Mouse (Mus musculus) B cell, adult 67 days (primary cell): Measurements from ENCODE around the gene C330021F23Rik. TPM values are rescaled to one million over a fixed set of nuclear protein-coding genes. Genes with fewer than 3 reads are reported as not detected.

Experiments used
- total RNA-seq, 2 experiments: library from RNA; stranded (reverse); gene quantifications; 4 replicates each; pipeline ENCODE4 v1.2.4; 2023

Gene C330021F23Rik
- total RNA-seq: not detected

GRCm38 (mm10) chr8:3567641-3568371 is at the start of gene C330021F23Rik:
TSS of gene C330021F23Rik (plus strand) at chr8:3567990.

DNA sequence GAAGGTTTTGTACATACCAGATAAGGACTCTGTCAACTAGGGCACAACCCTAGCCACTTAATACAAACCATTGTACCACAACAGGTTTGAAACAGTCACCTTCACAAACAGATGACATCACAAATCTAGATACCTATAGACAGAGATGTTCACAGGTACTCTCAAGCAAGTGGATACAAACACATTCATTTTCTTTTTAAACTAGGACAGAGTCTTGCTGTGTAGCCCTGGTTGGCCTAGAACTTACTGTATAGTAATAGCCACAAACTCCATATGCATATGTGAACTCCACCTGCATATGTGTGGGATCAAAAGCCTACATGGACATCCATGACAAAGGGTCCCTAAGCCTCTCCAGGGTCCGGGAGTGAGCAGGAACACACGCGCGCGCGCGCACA is 19.2 kb downstream of the C330021F23Rik start, which contains the start of gene Camsap3:
Gene Camsap3 (plus strand): TSS at position 301 of the 398 bp plus-strand sequence.

GRCm38 (mm10) chr8:3621199-3621970 is 53.6 kb downstream of the C330021F23Rik start, which contains the start of the genes Xab2 and Pet100:
TSS of gene Xab2 (minus strand) at chr8:3621316.
TSS of gene Pet100 (plus strand) at chr8:3621548.

DNA sequence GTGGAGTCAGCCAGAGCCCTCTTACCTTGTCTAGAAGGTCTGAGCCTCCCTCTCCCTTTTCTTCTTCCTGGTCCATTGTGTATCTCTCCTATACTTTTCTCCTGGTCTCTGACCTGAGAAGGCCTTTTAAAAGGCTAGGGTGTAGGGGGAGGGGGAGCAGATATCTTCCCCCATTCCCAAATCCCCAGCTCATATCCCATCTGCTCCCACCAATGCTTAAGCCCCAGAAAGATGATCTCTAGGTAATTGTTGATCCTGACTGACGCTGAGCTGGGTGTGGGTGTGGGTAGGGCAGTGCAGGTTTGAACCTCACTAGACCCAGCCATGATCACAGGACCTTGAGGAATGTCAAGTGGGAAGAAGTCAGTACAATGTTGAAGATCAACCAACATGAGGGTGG is 57.7 kb downstream of the C330021F23Rik start, which contains the start of gene Pcp2:
Gene Pcp2 (minus strand): TSS at position 101 of the 400 bp plus-strand sequence.

DNA sequence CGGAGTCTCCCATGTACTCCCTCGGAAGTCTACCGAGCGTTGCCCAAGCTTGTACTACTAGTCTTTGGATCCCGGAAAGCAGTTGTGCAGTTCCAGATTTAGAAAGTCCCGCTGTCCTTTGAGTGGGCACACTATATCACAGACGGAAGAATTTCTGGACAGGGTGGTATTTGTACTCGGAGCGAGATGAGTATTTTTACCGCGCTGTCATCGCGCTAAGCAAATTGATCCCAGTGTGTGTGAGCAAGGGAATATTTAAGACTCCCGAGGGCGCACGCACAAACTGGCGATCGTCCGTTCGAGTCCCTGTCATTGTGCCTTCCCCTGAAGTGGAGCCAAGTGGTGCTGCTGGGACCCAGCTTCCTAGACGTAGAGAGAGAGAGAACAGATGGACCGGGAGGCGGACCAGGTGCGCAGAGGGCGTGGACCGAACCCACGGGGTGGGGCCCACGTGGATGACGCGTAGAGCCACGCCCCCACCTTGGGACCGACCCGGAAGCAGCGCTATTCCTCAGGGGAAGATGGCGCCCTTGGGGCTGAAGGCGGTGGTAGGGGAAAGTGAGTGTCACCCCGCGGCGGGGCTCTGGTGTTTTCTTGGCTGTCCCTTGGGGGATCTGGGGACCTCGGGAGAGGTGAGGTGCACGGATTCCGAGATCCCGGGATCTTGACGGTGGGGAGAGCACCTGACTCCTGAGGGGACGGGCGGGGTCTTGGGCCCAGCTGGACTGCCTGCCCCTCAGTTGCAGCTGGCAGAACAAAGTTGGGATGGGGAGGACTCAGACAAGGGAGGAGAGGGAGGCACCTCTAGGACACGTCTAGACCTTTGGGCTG is 63.1 kb downstream of the C330021F23Rik start, which contains the start of gene Stxbp2:
Gene Stxbp2 (plus strand): TSS at position 309 of the 831 bp plus-strand sequence.

Other genes with a start within 250 kb of the C330021F23Rik start
- gene A430078G23Rik, start 214.6 kb upstream of the C330021F23Rik start, total RNA-seq: 100 to 1,000 TPM; 263 to 289 TPM
- gene Arhgef18, start 175.0 kb upstream of the C330021F23Rik start, total RNA-seq: 100 to 1,000 TPM; 269 to 313 TPM
- gene Pex11g, start 100.3 kb upstream of the C330021F23Rik start, total RNA-seq: 1 to 10 TPM; 1.4 to 2.4 TPM
- 1 to 10 TPM; 5.0 to 8.3 TPM for gene Tex45, start 97.1 kb upstream of the C330021F23Rik start, total RNA-seq
- 1 to 10 TPM; 8.7 to 10.0 TPM for gene Zfp358, start 74.9 kb upstream of the C330021F23Rik start, total RNA-seq
- gene Mcoln1, start 67.5 kb upstream of the C330021F23Rik start, total RNA-seq: 100 to 1,000 TPM; 105 to 106 TPM
- 10 to 100 TPM; 78.0 to 82.4 TPM for gene Pnpla6, start 52.6 kb upstream of the C330021F23Rik start, total RNA-seq
- not detected for gene Camsap3, start 19.3 kb downstream of the C330021F23Rik start, total RNA-seq
- 10 to 100 TPM; 87.4 to 92.4 TPM for gene Xab2, start 53.3 kb downstream of the C330021F23Rik start, total RNA-seq
- gene Pet100, start 53.6 kb downstream of the C330021F23Rik start, total RNA-seq: 10 to 100 TPM; 67.1 to 68.4 TPM
- gene Pcp2, start 57.6 kb downstream of the C330021F23Rik start, total RNA-seq: not detected
- gene Stxbp2, start 63.0 kb downstream of the C330021F23Rik start, total RNA-seq: 100 to 1,000 TPM; 259 to 269 TPM
- not detected for gene Retn, start 87.8 kb downstream of the C330021F23Rik start, total RNA-seq
- not detected for gene Mcemp1, start 97.8 kb downstream of the C330021F23Rik start, total RNA-seq
- not detected for gene Fcor, start 104.4 kb downstream of the C330021F23Rik start, total RNA-seq
- 10 to 100 TPM; 23.4 to 28.8 TPM for gene Trappc5, start 108.3 kb downstream of the C330021F23Rik start, total RNA-seq
- gene Fcer2a, start 126.2 kb downstream of the C330021F23Rik start, total RNA-seq: 100 to 1,000 TPM; 596 to 740 TPM
- gene Clec4g, start 152.7 kb downstream of the C330021F23Rik start, total RNA-seq: not detected
- 1 to 10 TPM; 1.0 to 1.1 TPM for gene Cd209a, start 181.0 kb downstream of the C330021F23Rik start, total RNA-seq